Mouse (Mus musculus): ENCODE data around the gene Rrm2.
A peak's percentile ranks its signal among the peaks of the same experiment; 100 is the strongest.
"Not testable (repeated sequence)": the region's sequence is repeated elsewhere in the genome, so short reads cannot be mapped to it uniquely, and the experiment has no call there.

Gene Rrm2

DNA sequence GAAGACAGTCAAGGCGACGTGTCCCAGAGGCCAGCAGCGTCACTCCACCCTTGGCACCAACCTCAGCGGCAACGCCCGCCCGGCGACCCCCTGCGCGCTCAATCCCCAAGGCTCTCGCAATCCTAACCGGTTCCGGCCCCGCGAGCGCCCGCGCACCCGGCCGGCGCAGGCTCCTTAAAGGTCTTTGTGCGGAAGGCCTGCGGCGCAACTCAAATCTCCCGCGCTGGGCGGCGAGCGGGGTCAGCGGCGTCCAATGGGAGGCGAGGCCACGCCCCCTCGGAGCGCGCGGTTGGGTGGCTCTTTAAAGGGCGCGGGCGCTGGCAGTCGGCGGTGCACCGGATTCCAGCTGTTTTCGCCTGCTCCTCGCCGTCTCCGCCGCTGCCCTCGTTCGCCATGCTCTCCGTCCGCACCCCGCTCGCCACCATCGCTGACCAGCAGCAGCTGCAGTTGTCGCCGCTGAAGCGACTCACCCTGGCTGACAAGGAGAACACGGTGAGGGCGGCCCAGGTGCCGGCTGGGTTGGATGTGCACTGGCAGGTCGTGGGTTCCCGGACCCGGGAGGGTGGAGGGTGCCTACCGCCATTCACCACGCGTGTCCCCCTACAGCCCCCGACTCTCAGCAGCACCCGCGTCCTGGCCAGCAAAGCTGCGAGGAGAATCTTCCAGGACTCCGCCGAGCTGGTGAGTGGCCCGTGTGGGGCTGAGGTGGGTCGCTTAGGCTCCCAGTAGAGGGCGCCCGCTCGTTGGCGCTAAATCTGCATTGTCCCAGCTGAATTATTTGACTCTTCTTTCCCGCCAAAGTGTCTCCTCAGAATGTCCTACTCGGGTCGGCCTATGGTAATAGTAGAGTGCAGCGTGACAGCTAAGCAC, at the start of gene Rrm2:
Gene Rrm2 (plus strand): TSS at position 288 of the 870 bp plus-strand sequence.
- peak; percentile 96 for DNase-seq (ENCODE audit: low spot score)

DNA sequence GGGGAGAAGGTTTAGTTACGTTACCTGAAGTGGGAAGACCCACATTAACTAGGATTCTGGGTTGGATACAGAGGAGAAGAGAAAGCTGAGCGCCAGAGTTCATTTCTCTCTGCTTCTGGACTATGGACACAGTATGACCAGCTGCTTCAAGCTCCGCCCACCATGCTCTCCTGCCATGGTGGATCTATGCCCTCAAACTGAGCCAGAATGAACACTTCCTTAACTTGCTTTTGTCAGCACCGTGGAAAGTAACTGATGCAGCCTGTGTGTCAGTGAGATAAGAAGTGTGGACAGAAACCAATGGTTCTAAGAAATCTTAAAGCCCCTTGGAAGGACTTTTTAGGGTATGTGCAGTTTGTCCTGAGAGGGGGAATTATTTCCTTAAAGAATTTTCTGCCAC, 49.0 kb upstream of the Rrm2 start:
- DNase-seq (ENCODE audit: low spot score), result no peak

DNA sequence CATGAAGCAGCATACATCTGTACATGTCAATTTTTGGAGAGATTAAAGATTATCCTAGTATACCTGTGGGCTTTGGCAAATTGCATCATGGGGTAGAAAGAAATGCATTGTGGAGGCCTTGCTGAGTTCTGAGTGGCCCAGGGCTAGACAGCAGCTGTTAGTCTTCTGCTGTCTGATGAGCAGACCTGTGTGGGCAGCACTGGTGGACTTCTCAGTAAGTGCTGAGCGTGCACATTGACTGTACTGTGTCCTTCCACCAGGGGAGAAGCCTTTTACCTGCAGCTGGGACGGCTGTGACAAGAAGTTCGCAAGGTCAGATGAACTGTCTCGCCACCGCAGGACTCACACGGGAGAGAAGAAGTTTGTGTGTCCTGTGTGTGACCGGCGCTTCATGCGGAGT, 48.1 kb upstream of the Rrm2 start:
- no peak for DNase-seq (ENCODE audit: low spot score)

DNA sequence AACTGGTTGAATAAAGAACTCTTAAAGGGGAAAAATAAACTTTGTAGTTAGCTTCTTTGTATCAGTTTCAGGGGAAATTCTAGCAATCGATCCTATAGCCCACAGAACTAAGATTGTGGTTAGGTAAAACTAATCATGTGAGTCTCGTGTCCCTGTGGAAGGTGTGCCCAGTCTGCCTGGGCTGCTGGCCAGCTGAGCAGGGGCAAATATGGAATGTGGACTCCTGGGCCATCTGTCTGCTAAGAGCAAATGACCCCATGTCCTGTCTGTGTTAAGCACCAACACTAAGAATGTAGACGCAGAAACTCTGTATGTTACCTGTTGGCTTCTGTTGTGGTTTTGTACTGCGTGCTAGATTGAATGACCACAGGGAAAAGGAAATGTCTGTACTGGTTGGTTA, 46.9 kb upstream of the Rrm2 start:
- DNase-seq (ENCODE audit: low spot score), result no peak

DNA sequence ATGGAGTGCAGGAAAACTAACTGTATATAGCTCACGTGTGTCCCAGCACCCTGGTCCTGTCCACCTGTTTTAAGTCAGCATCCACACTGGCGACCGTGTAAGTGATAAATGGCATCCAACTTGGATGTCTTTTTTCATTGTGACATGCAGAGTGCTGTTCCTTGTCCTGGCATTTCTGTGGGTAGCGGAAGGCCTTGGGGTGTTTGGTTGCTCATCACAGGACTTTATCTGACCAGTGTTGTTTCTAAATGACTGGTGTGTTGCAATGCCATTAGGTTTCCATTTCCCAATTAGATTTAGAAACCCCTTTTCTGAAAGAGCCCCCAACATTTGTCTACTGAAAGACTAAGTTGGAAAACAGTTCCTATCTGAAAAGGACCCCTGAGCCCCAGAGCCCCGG, 45.9 kb upstream of the Rrm2 start:
- no peak for DNase-seq (ENCODE audit: low spot score)

DNA sequence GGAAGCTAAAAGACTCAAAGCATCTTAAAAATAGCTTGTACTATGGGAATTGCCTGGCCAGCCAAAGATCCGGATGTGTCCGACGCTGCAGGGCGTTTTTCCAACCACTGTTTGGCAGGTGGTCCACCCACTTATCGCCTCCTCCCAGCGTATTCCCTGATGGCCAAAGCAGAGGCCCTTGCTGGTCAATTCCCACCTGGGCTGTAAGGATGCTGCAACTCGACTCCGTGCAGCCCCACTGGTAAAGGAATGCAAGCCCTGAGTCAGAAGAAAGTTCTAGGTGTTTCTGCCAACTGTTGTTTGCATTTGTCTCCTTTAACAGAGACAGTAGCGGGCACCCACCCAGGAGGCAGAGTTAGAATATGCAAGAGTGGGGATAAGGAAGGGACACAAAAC, 27.9 kb upstream of the Rrm2 start:
- no peak for DNase-seq (ENCODE audit: low spot score)

DNA sequence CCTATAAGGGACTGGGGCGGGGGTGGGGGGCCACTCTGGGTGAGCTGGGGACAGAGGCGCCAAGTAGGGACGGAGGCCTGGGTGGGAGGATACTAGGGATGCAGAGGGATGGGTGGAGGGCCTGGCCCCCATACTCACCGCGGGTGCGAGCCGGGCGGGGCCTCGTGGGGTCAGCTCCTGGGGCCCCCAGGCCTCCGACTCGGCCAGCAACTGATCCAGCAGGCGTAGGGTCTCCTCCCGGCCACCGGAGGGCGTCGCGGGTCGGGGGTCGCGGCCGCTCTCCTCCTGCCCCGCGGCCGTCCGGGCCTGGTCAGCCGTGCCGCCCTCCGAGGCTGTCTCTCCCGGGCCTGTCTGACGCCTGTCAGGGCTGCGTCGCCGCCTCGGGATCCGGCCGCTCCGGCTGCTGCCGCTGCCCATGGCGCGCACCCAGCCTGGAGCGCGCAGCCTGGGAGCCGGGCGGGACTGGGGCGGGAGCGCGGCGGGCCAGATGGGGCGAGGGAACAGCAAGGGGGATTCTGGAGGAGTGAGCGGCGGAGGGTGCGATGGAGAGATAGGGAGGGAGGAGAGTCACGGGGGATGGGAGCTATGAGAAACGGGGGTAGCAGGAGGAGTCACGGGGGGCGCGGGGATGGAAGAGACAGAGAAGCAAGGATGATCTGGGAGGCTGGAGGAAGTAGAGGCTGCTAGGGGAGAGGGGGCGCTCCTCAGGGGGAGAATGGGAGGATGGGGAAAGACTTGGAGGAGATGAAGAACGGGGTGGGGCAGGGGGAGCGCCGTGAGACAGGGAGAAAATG, 27.4 kb upstream of the Rrm2 start:
- DNase-seq (ENCODE audit: low spot score), result no peak

DNA sequence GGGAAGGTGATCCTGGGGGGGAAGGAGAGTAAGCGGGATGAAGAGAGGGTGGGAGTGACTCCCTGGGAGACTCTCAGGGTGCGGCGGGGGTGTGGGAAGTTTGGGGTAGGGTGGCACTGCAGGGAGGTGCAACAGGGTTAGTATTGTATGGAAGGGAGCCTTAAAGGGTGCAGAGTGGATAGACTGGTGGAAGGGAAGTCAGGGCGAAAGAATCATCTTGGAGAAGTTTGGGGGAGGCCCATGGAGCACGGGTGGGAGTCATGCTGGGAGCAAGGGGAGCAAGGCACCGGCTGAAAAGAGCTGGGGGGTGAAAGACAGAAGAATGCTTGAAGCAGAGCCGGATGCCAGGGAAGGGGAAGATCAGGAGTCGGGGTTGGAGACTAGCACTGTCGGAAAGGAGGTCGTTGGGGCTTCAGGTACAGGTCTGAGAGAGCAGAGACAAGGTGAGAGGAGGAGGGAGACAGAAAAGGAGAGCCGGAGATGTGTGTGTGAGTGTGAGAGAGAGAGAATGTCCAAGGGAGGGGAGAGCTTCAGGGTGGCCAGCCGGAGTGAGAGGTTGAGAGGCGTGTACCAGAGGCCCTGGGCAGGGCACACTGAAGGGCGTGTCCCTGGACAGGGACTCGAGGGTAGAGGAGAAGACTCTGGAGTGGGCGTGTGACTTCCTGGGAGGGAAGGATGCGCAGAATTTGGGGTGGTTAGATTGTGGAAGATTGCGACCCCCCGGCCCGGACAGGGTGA, 26.6 kb upstream of the Rrm2 start, which contains the start of gene Cys1:
Gene Cys1 (minus strand): TSS at position 528 of the 738 bp plus-strand sequence.
- no peak for DNase-seq (ENCODE audit: low spot score)

DNA sequence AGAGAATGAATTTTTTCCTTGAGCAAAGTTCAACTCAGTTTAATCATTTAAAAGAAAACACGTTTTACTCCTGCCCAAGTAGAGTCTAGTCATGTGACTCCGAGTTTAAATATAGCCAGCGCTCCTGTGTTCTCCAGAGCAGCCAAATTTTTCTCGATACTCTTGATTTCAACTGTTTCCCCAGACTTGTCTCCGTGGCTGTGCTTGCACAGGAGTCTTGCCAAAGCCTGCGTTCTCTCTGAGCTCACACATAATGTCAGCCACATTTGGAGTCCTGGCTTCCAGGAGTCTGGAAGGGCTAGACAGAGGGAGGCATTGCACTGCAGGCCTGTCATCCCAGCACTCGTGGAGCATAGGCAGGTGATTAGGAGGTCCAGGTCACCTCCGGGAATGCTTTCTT, 25.5 kb upstream of the Rrm2 start:
- DNase-seq (ENCODE audit: low spot score), result no peak

DNA sequence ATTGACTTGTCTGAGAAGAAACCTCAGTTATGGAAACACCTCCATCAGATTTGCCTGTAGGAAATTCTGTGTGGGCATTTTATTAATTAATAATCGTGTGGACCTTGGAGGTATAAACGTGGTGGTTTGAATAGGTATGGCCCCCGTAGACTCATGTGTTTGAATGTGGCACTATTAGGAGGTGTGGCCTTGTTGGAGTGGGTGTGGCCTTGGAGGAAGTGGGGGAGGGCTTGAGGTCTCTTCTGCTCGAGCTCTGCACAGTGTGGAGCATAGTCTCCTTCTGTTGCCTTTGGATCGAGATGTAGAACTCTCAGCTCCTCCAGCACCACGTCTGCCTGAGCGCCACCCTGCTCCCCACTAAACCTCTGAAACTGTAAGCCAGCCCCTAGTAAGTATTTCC, 24.6 kb upstream of the Rrm2 start:
- DNase-seq (ENCODE audit: low spot score), result no peak

DNA sequence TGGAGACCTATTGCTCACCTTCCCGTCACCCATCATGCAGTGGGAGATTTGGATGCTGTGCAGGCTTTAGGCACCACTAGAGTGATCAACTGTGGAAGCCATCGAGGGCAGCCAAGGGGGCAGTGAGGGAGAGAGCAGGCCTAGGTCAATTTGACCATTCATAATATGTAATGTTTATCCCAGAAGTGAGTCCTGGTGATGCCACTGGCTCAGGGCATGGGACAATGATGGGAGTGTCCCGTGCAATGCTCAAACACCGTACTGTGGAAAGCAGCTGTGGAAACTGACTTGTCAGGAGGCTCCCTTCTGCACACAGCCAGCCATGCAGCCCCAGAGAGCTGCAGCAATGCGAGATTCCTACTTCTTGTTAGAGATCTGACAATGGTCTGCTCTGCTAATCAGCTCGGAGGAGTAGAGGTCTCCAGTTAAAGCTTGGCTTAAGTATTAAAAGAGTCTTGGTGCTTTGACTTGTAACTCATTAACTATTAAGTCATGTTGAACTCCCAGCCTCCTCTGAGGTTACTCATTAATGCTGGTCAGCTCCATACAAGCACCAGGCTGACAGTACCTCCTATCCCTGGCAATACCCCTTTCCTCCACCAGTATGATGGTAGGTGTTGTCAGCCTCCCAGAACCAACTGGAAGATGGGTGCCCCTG, 21.9 kb upstream of the Rrm2 start:
- no peak for DNase-seq (ENCODE audit: low spot score)

DNA sequence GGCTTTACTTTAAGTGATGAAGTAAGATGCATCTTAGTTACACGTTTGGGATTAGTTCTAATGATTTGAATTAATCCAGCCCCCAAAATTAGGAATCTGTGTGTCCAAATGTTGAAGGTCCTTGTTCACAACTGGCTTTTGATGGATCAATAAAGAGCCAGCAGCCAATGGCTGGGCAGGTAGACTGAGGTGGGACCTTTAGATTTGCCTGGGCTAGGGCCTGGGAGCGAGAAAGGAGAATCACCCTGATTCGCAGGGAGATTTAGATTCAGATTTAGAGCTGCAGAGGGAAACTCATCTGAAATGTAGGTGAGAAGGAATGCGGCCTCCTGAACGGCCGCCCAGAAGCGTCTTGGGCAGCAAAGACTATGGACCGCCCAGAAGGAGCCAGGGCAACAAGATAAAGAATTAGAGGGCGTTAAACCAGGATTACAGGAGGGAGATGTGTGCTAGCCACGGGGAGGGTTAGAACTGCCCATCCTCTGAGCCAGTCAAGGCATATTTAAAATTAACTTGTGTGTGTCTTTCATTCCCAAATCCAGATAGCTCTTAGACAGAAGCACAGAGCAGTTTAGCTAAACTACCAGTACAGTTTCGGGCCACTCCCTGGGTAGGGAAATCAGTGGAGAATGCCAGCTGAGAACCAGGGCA, 21.2 kb upstream of the Rrm2 start:
- no peak for DNase-seq (ENCODE audit: low spot score)

DNA sequence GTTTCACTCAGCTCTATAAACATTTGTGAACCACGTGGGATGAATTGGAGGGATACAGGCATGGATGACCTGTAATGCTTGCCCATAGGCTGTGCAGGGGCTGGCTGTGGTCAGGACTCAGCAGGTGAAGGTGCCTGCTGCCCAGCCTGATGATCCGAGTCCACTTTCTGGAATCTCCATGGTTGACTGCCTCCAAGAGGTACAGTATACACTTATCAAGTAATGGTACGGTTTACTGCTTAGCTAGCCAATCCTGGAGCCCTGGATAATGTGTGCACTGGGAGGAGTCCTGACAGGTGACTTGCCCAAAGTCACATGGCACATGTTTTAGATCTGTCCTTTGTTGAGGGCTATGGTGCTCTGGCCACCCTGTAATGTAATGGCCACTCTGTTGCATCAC, 17.7 kb upstream of the Rrm2 start:
- no peak for DNase-seq (ENCODE audit: low spot score)

DNA sequence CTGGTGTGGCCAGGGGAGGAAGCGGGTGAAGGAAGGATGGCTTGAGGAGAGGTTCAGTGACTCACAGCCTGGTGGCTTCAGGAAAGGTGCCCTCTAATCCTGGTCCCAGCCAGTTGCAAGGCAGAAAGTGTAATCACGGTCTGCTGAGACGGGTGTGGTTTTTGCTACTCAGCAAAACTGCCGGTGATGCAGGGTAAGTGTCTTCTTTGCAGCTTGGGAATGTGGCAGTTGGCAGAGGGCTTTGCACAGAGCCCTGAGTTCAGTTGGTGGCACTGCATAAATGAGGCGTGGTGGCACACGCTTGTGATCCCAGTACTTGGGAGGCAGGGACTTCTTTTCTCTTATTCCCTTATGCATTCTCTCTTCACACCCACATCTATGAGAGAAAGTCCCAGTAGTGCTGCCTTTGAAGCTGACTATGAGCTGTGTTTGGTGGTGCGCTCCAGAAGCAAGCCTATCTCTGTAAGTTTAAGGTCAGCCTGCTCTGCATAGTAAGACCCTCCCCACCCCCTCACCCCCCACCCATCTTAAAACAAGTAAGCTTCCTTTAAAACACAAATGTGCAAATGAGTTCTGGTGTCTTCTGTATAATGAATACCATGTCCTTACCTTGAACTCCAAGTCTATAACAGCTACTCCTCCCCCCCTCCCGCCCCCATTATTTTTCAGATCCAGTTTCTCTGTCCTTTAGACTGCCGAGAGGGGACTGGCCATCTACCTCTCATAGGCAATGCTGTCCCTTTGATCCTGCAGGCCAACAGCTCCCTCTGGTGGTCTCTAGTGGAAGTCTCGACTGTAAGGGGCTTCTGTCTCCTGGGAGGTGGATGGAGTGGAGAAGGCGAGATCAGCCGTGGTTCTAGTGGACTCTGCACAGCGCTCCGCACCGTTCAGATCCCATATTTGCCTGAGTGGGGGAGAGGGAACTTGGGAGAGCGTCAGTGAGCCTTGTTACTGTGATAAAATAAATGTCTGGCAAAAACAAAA, 11.2 kb upstream of the Rrm2 start:
- DNase-seq (ENCODE audit: low spot score), result peak; percentile 81

DNA sequence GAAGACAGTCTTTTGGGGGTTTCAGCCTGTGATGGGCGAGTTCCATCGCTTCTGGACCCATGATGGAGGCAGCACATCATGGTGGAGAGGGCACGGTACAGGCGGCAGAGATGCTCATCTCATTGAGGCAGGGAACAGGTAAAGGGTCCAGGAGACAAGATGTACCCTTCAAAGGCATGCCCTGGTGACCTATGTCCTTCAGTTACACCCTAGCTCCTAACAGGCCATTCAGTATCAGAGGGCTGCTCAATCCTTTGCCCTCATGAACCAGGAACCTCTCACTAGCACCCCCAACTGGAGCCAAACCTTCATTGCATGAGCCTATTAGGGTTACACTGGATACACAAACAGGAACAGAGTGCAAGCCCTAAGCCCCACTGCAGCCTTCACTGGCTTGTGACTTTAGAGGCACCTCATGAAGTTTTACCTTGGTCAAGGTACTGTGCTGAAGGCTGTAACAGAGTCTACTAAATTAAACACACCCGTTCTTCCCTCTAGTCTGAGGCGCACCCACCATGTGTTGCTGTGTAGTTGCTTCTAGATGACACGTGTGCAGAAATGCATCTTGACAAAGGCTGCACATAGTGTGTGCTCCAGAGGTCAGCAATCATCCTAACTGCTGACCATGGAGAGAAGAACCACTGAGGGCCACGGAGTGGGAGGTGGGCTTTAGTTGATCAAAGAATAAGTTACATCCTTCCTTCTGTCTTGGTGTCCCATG, 10.4 kb upstream of the Rrm2 start:
- DNase-seq (ENCODE audit: low spot score), result peak; percentile 48

DNA sequence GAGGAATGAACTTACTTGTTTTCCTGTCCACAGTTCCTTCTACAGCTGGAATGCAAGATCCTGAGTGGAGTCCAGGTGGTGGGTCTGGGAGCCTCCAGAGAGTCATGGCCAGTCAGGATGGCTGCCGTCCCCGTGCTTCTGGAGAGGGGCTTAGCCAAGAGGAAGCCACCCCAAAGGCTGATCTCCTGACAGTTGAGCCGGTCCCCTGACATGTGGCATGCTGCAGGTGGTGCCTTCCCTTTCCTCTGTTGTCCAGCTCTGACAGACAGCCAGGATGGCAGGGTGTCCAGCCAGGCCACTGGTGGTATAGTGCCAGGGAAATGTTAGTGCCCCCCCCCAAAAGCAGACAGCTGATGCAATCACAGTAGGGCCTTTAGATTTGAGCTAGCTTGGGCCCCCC, 9.5 kb upstream of the Rrm2 start:
- DNase-seq (ENCODE audit: low spot score), result no peak

DNA sequence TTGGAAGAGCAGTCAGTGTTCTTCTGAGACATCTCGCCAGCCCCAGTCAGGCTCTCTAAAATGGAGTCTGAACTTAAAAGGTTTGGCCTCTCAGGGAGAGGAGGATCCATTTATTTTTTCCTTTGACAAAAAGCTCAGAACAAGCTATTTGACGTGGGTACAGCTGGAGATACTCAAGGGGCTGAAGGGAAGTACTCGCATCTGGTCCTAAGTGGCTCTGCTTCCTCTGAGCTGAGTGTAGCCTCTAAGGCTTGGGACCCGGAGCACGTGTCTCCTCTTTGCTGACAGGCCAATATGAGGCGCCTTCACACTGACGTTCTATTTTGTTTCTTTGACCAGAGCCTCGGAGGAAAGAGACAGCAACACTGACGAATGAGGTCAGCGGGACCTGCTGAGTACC, 8.5 kb upstream of the Rrm2 start:
- DNase-seq (ENCODE audit: low spot score), result no peak

DNA sequence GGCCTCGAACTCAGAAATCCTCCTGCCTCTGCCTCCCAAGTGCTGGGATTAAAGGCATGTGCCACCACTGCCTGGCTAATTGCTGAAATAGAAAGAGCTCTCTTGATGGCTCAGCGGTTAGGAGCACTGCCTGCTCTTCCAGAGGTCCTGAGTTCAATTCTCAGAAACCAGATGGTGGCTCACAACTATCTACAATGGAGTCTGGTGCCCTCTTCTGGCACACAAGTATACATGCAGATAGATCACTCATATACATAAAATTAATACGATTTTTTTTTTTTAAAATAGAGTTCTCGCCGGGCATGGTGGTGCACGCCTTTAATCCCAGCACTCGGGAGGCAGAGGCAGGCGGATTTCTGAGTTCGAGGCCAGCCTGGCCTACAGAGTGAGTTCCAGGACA, 6.4 kb upstream of the Rrm2 start:
- not testable (repeated sequence) for DNase-seq (ENCODE audit: low spot score)

DNA sequence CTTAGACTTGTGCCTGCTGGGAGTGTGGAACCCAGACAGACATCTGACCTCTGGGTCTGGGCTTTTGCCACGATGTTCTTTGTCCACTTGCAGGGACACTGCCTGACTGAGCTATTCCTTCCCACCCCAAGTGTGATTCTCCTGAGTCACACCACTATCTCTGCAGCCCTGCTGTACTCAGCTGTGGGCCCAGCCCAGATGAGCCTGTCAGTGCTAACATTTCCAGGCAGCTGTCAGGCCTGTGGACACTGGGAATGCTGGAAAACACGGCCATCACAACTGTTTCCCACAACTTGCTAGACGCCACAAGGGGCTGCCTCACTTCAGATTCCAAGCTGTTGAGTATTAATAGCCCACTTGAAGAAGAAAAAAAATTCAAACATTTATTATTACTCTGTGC, 5.0 kb upstream of the Rrm2 start:
- no peak for DNase-seq (ENCODE audit: low spot score)

Data from c-Kit-positive CD71-positive TER-119-positive erythroid progenitor cells, embryonic 14.5 days (primary cell).